Comparison of ENCODE assay signal across 25 mouse cellular contexts in genomic region chr14:11818054-11818453, GRCm38 (mm10).
"Had no signal": no experiment of that assay in that cellular context is flagged by ENCODE, and none has a peak within 500 bp of the region (broad histone marks: within the 10 kb centered on the region; RNA-seq: fewer than 3 reads in every experiment).

No protein-coding gene starts in this region.

- H3K4me2 ChIP-seq: heart, embryonic 12.5 days; hindbrain, embryonic 12.5 days; hindbrain, embryonic 14.5 days; intestine, embryonic 15.5 days; limb, embryonic 12.5 days; liver, embryonic 11.5 days had no signal

- H3K9ac ChIP-seq: heart, embryonic 12.5 days; hindbrain, embryonic 12.5 days; hindbrain, embryonic 14.5 days; intestine, embryonic 15.5 days; limb, embryonic 12.5 days; liver, embryonic 14.5 days had no signal

- H3K9me3 ChIP-seq: heart, embryonic 10.5 days; heart, embryonic 12.5 days; hindbrain, embryonic 10.5 days; hindbrain, embryonic 12.5 days; intestine, embryonic 15.5 days; limb, embryonic 10.5 days; limb, embryonic 12.5 days had no signal

- ATAC-seq: forebrain, embryonic 16.5 days; hindbrain, embryonic 16.5 days; inflammation-experienced regulatory T-cells, adult 6 months; intestine, embryonic 15.5 days; intestine, postnatal 0 days had no signal

- H3K36me3 ChIP-seq: heart, embryonic 10.5 days; heart, embryonic 12.5 days; hindbrain, embryonic 10.5 days; hindbrain, embryonic 12.5 days; intestine, embryonic 15.5 days; limb, embryonic 12.5 days had no signal

- H3K27ac ChIP-seq: gastrocnemius, adult 2 months; heart, embryonic 10.5 days; hindbrain, embryonic 10.5 days; hindbrain, embryonic 12.5 days; hindbrain, embryonic 14.5 days; intestine, embryonic 15.5 days; layer of hippocampus, adult 2 months; left cerebral cortex, adult 2 months; limb, embryonic 10.5 days; limb, embryonic 12.5 days; liver, embryonic 14.5 days had no signal

- DNase-seq: gastrocnemius, adult 2 months; gastrocnemius, postnatal 10 days; gastrocnemius, postnatal 25 days; heart, postnatal 36 days; kidney, adult 18-20 months; kidney, adult 8-10 months; kidney, postnatal 14 days; kidney, postnatal 4 days; liver had no signal

- H3K27me3 ChIP-seq: heart, embryonic 12.5 days; hindbrain, embryonic 12.5 days; intestine, embryonic 15.5 days; limb, embryonic 12.5 days had no signal

- H3K4me3 ChIP-seq: gastrocnemius, adult 2 months; heart, embryonic 10.5 days; heart, embryonic 12.5 days; hindbrain, embryonic 10.5 days; hindbrain, embryonic 12.5 days; intestine, embryonic 15.5 days; layer of hippocampus, adult 2 months; left cerebral cortex, adult 2 months; limb, embryonic 10.5 days; limb, embryonic 12.5 days had no signal

- H3K4me1 ChIP-seq: heart, embryonic 10.5 days; intestine, embryonic 15.5 days had no signal
